12 mouse cellular contexts compared by ENCODE assay signal in genomic region chr8:12394385-12395000, GRCm38 (mm10). TPM values are rescaled to one million over a fixed set of nuclear protein-coding genes. Genes with fewer than 3 reads are reported as not detected.
A peak's percentile ranks its signal among the peaks of the same experiment; 100 is the strongest.
DNase-seq lines count a peak whose midpoint lies in the region; ATAC-seq and TF ChIP-seq lines count a peak whose summit lies in the region.
"Had no signal": no experiment of that assay in that cellular context is flagged by ENCODE, and none has a peak within 500 bp of the region (broad histone marks: within the 10 kb centered on the region; RNA-seq: fewer than 3 reads in every experiment).

No protein-coding gene starts in this region.

- H3K9ac ChIP-seq in heart, embryonic 13.5 days, result no peak overlapping the region
- H3K9ac ChIP-seq in ES-E14 (ENCODE audit: insufficient read depth, low read depth, low read length, poor library complexity, severe bottlenecking), result no peak overlapping the region; the same call in 1 of the 2 replicates
- peak overlapping the region; percentile 35; the same call in 1 of the 2 replicates for H3K9ac ChIP-seq in hindbrain, embryonic 12.5 days
- H3K9ac ChIP-seq in midbrain, embryonic 12.5 days (replicated peaks), result peak overlapping the region; percentile 97

- DNase-seq in heart, postnatal 4 days, result no peak
- DNase-seq in ES-E14 (ENCODE audit: low read depth, low spot score), result no peak
- DNase-seq in gastrocnemius, adult 18-20 months (ENCODE audit: low spot score), result no peak
- DNase-seq in gastrocnemius, postnatal 10 days, result no peak
- DNase-seq: kidney, adult 2 months had no signal

- 2% methylated on average over 22 of the region's 22 CpGs for whole genome bisulfite sequencing in heart, embryonic 13.5 days
- WGBS in hindbrain, embryonic 12.5 days, result 1% methylated on average over 22 of the region's 22 CpGs
- WGBS in midbrain, embryonic 12.5 days, result under 1% methylated on average over 22 of the region's 22 CpGs

- peaks cover 99% of the 10 kb centered on the region for H3K27me3 ChIP-seq in heart, embryonic 13.5 days (replicated peaks)
- H3K27me3 ChIP-seq in hindbrain, embryonic 12.5 days, result peaks cover 65% of the 10 kb centered on the region
- H3K27me3 ChIP-seq in midbrain, embryonic 12.5 days, result peaks cover 68% of the 10 kb centered on the region

- H3K4me3 ChIP-seq in heart, embryonic 13.5 days, result peak overlapping the region; percentile 53
- H3K4me3 ChIP-seq in ES-E14 (ENCODE audit: insufficient read depth in 1 of 2, low read depth in 1 of 2, low read length in 2 of 2, poor library complexity in 1 of 2, severe bottlenecking in 1 of 2), result peak overlapping the region; percentile 63 to 66
- H3K4me3 ChIP-seq in hindbrain, embryonic 12.5 days, result peak overlapping the region; percentile 61
- peak overlapping the region; percentile 86 for H3K4me3 ChIP-seq in midbrain, embryonic 12.5 days

- in situ Hi-C loops in ES-E14 (cut with MboI; ENCODE audit: low sequenced_read_pairs in 2 of 2, unreplicated experiment in 2 of 2), result loop anchor here (5.0 to 25.0 kb wide), 3 partner anchors 168 to 1082 kb away; partner anchors contain the start of genes Col4a1 (in 2 of the 2), Col4a2 (in 2 of the 2), Naxd (in 1 of the 2) and Rab20 (in 1 of the 2)

- H3K9me3 ChIP-seq in heart, embryonic 13.5 days, result no peaks in the 10 kb centered on the region
- H3K9me3 ChIP-seq in ES-E14 (ENCODE audit: control insufficient read depth, insufficient read depth, low read depth, low read length), result no peaks in the 10 kb centered on the region
- H3K9me3 ChIP-seq in hindbrain, embryonic 12.5 days (replicated peaks), result no peaks in the 10 kb centered on the region
- no peaks in the 10 kb centered on the region for H3K9me3 ChIP-seq in midbrain, embryonic 12.5 days

- peaks cover 27% of the 10 kb centered on the region for H3K4me1 ChIP-seq in heart, embryonic 13.5 days
- peaks cover 0 to 2% of the 10 kb centered on the region in 2 experiments; a peak in 1 of 4 replicates for H3K4me1 ChIP-seq in ES-E14 (ENCODE audit: control insufficient read depth in 2 of 2, insufficient read depth in 2 of 2, low read length in 2 of 2, poor library complexity in 1 of 2)
- H3K4me1 ChIP-seq in hindbrain, embryonic 12.5 days, result peaks cover 42% of the 10 kb centered on the region
- H3K4me1 ChIP-seq in midbrain, embryonic 12.5 days, result peaks cover 47% of the 10 kb centered on the region

- no peak for ATAC-seq in heart, embryonic 13.5 days (ENCODE audit: extremely low read depth, insufficient number of reproducible peaks, low FRiP score, low TSS enrichment)
- ATAC-seq in hindbrain, embryonic 12.5 days (ENCODE audit: low FRiP score), result no peak
- ATAC-seq in midbrain, embryonic 12.5 days (ENCODE audit: low FRiP score, low read depth), result no peak
- no peak for ATAC-seq in cerebellum, adult (ENCODE audit: insufficient number of reproducible peaks, low FRiP score, low TSS enrichment)

- H3K36me3 ChIP-seq in heart, embryonic 13.5 days, result no peaks in the 10 kb centered on the region
- no peaks in the 10 kb centered on the region for H3K36me3 ChIP-seq in ES-E14 (ENCODE audit: control insufficient read depth, insufficient read depth, low read length, poor library complexity, severe bottlenecking)
- no peaks in the 10 kb centered on the region for H3K36me3 ChIP-seq in hindbrain, embryonic 12.5 days
- no peaks in the 10 kb centered on the region for H3K36me3 ChIP-seq in midbrain, embryonic 12.5 days

- H3K4me2 ChIP-seq in heart, embryonic 13.5 days, result peak overlapping the region; percentile 72
- H3K4me2 ChIP-seq in hindbrain, embryonic 12.5 days (replicated peaks), result peak overlapping the region; percentile 58
- H3K4me2 ChIP-seq in midbrain, embryonic 12.5 days (replicated peaks), result peak overlapping the region; percentile 72

- no peak overlapping the region for H3K27ac ChIP-seq in heart, embryonic 13.5 days (replicated peaks)
- no peak overlapping the region for H3K27ac ChIP-seq in ES-E14 (ENCODE audit: insufficient read depth, low read depth, low read length, poor library complexity, severe bottlenecking)
- H3K27ac ChIP-seq in hindbrain, embryonic 12.5 days, result peak overlapping the region; percentile 82
- peak overlapping the region; percentile 95 for H3K27ac ChIP-seq in midbrain, embryonic 12.5 days (replicated peaks)

TF ChIP-seq in ES-E14, 5 proteins besides CTCF, POLR2A, EP300 and RAD21:
- TF ChIP-seq ZNF384 (IDR thresholded peaks at IDR 0.05; ENCODE audit: low read depth, low read length) (no peak), CHD2 (IDR thresholded peaks at IDR 0.05; ENCODE audit: low read depth, low read length) (no peak), HCFC1 (IDR thresholded peaks at IDR 0.05; ENCODE audit: borderline replicate concordance, insufficient read depth, low read length) (no peak), ZC3H11A (IDR thresholded peaks at IDR 0.05; ENCODE audit: borderline replicate concordance, low read depth, low read length) (no peak), MAFK (IDR thresholded peaks at IDR 0.05; ENCODE audit: insufficient read depth, low read depth, low read length) (no peak)
TF ChIP-seq in ES-E14: peak in this region for 0.

RNA-seq across cellular contexts. Expression of gene Sox1, which starts 0.6 kb away (rescaled TPM):
- not detected in 2 replicates for polyA plus RNA-seq in heart, embryonic 13.5 days (2015; fragmentation: Nextera tagmentation; extraction: Ambion mirVana)
- not detected for total RNA-seq in heart, postnatal 4 days (2021)
- 0.63 and 1.0 TPM in 2 replicates for total RNA-seq in ES-E14 (2012; rRNA removed)
- polyA plus RNA-seq in hindbrain, embryonic 12.5 days (2016; fragmentation: Nextera tagmentation; extraction: Ambion mirVana), result 2.9 and 3.5 TPM in 2 replicates
- polyA plus RNA-seq in midbrain, embryonic 12.5 days (2016; fragmentation: Nextera tagmentation; extraction: Ambion mirVana), result 6.5 and 8.4 TPM in 2 replicates
- total RNA-seq in gastrocnemius, adult 18-20 months (2021), result not detected
- total RNA-seq in gastrocnemius, postnatal 10 days (2021), result under 1 TPM in 1 of 2 experiments, not detected in 1; 0.05 TPM
- total RNA-seq: adrenal gland, adult 2 months; megakaryocyte, adult 5-6 weeks had no signal
- polyA plus RNA-seq: kidney, adult 2 months; spleen, adult 2 months had no signal

Comparison
In these comparisons a context has a peak if more than half of its experiments do, and no peak if none do; other contexts are left out.
1. H3K27ac ChIP-seq: peak in hindbrain, embryonic 12.5 days (single experiment) and midbrain, embryonic 12.5 days (single experiment); none in heart, embryonic 13.5 days (single experiment) and ES-E14 (single experiment).
2. H3K9ac ChIP-seq: peak in hindbrain, embryonic 12.5 days (single experiment) and midbrain, embryonic 12.5 days (single experiment); none in heart, embryonic 13.5 days (single experiment) and ES-E14 (single experiment).
3. Peak in every context shown above with its lines, with median percentiles within 50 percentile points of each other: H3K4me2 ChIP-seq and H3K4me3 ChIP-seq.